Mouse (Mus musculus): ENCODE measurements around the gene Spindoc.

GRCm38 (mm10) chr19:7381906-7382247 is 917 bp downstream of the Spindoc start:
- no peak for TF ChIP-seq CTCF (IDR thresholded peaks at IDR 0.05; ENCODE audit: borderline replicate concordance, extremely low read depth, insufficient read depth, insufficient read length)
- TF ChIP-seq POLR2A (IDR thresholded peaks at IDR 0.05; ENCODE audit: borderline replicate concordance, extremely low read depth, insufficient read depth, insufficient read length, poor library complexity, severe bottlenecking) = no peak

Data from brain, embryonic 14.5 days (tissue).